Mouse (Mus musculus) urinary bladder, postnatal 14 days (tissue): ENCODE measurements around the gene Hbp1.

Experiments
- DNase-seq: peaks from one replicate; pipeline ENCODE4 v3.0.0; 2021; ENCODE audit warnings: low spot score

The Hbp1 gene

DNA sequence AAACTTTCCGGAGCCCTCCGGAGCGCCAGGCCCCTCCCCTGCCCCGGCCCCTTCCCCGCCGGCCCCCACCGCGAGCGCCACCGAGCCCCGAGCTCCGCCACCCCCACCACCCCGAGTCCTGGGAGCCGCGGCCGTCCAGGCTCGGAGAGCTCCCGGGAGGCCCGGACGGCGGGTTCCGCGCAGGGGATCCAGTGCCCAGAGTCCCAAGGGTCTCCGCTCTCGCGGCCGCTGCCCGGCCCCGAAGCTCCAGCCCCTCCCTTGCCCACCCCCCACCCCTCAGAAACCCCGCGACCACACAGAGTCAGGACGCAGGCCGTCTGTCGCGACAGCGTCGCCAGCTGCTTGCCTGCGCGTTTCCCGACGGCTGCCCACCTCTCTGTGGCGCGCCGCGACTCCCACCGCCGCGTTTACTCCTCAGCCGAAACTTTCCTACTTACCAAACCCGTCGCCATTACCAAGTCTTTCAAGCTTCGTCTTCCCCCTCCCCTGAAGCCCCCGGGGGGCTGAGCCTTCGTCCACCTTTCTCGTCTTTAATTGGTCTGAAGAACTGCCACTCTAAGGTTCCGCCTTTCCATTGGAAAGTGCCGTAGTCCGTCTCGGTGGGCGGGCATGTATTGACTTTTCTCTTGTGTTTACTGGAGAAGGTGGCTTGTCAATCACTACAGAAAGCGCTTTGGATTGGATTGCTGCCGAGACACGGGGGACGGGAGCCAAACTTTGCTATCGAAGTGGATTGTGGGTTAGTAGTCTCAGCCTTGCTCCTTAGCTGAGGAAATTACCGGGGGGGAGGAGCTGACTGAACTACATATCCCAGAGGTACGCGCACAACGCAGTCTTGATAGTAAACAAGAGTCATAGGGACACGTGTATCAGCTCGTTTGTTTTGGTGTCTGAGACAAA is at the start of gene Hbp1:
Gene Hbp1, minus strand, starts transcription at position 777 of the 900 bp plus-strand sequence.
- peak; percentile 99 for DNase-seq

DNA sequence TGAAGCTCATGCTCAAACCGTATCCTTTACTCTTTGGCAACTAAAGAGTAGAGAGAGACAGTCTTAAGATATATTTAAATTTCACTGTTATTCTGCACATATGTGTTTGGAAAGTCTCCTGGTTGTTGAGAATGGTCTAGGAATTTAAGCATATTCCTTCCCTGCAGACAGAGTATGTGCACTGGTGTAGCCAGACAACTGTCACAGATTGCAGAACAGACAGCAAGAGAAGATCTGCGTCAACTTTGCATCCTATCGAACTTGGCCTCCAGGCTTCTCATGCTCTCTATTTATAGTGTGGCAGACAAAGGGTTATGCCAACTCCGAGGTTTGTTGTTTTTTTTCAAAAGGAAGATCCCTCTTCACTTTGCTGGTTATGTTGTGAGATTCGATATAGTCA is 48.4 kb upstream of the Hbp1 start:
- DNase-seq, result no peak

DNA sequence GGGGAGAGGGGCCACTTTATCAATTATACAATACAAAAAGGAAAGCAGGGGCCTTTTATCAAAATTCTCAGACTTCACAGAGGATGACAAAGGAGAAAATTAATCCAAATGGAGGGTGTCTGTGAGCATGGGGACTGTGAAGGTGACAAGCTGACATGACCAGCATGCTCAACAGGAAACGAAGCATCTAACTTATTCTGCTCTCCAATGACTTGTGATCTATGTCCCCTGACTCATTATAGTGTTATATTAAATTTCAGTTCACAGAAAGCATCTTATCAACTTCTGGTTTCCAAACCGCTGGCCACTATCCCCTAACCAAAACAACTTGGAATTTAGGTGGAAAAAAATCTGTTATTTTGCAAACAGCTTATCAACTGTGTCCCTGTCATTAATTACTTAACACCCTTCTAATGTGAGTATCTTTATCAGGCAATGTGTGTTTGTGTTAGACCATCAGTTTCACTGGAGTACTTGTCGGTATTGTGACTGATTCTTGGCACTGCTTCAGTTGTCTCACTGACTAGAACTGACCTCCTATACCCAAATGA is 47.1 kb upstream of the Hbp1 start:
- DNase-seq, result no peak

GRCm38 (mm10) chr12:31996877-31997276 is 46.5 kb upstream of the Hbp1 start:
- DNase-seq, result no peak

DNA sequence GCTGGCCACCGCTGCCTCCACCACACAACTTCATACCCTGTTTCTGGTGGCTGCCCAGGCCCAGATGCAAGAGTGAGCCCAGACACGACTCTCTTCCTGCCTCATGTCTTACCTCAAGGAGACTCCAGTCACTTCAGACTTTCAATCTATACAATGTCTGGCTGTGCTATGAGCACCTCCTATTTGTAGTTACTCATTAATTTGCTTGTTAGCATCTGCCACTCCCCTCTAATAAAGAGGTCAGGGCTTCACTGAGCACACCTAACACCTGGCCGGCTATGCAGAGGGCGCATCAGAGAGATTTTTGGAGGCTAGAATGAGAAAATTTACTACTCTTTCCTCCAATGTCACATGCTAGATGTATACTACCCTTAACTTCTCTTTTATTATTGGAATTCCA is 40.2 kb upstream of the Hbp1 start:
- DNase-seq, result no peak

DNA sequence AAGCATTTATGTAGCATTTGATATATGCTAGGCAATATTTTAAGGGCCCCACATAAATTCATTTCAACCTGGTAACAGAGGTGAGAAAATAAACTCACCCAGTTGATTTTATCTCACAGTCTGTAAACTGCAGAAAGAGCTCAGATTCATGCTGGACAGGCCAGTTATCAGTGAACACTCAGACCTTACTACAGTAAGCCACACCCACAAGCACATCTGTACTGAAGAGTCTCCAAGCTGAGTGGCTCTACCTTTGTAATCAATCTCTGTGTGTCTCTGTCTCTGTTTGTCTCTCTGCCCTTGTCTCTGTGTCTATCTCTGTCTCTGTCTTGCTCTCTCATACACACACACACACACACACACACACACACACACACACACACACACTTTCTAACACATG is 39.4 kb upstream of the Hbp1 start:
- DNase-seq, result no peak

GRCm38 (mm10) chr12:31986463-31986862 is 36.1 kb upstream of the Hbp1 start:
- DNase-seq, result no peak

DNA sequence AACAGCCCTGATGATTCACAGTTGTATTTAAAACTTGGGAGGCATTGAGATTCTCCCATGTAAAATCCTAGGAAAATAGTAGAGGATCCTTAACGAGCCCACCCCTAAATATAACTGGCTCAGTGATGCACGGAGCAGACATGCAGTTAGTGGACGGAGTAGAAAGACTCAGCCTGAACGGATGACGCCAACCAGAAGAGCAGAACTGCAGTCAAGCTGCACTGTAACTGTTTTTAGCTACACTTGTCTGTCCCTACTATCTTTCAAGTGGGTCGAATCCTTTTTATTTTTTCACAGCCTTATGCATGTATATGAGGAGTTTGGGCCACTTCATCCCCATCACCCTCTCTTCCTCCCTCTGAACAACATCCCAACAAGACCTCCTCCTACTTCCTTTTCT is 35.4 kb upstream of the Hbp1 start:
- no peak for DNase-seq

DNA sequence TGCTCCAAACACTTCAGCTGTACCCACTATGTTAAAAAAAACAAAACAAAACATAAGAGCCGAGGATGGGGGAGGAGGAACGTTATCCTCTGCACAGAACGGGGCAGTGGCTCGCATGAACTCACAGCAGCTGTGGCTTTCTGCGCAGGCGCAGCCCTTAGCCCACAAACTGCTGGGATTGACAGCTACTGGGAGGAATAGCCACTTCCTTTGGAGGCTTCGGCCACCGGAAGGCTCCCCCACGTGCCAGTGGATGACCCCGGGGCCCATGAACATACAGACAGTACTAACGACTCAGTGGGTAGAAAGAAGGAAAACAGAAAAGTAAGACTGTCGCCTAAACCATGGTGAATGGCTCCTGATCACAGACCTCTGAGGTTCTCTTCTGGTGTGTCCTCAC is 34.3 kb upstream of the Hbp1 start:
- no peak for DNase-seq

GRCm38 (mm10) chr12:31984206-31984605 is 33.9 kb upstream of the Hbp1 start:
- no peak for DNase-seq

- no peak for DNase-seq
Measured at GRCm38 (mm10) chr12:31983769-31984168, 33.4 kb upstream of the Hbp1 start.

GRCm38 (mm10) chr12:31983238-31983637 is 32.9 kb upstream of the Hbp1 start:
- no peak for DNase-seq

- DNase-seq, result no peak
Measured at GRCm38 (mm10) chr12:31977613-31978195, 27.4 kb upstream of the Hbp1 start.

GRCm38 (mm10) chr12:31976544-31976943 is 26.2 kb upstream of the Hbp1 start:
- DNase-seq, result peak; percentile 41

- DNase-seq, result peak; percentile 57
Measured at GRCm38 (mm10) chr12:31973473-31974172, 23.3 kb upstream of the Hbp1 start.

GRCm38 (mm10) chr12:31971547-31971946 is 21.2 kb upstream of the Hbp1 start:
- no peak for DNase-seq

DNA sequence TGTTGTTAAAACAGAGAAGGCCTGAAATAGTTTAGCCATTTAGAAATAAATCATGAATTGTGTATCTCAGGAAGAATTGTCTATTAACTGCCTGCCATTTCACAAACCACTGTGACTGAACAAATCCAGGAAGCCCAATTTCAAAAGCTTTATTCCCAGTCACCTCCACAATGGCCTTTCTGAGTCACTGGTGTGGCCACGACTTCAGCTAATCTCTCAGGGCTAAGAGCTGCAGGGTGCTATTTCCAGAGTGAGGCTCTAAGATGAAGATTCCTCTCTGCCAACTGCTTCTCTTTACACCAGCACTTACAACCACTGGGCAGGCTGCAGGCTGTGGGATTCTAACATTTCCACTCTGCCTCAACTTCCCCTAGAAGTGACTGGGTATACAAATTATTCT is 18.8 kb upstream of the Hbp1 start:
- no peak for DNase-seq

DNA sequence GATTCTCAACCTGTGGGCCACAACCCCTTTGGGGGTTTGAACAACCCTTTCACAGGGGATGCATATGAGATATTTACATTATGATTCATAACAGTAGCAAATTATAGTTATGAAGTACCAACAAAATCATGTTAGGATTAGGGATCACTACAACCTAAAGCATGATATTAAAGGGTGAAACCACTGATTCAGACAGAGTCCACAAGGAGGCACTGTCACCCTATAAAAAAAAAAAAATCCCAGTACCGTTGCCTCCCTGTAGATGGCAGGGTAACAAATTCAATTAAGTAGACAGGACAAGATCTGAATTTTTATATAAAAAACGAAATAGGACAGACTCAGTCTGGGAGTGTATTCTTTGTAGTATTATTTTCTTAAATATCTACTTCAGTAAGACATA is 17.2 kb upstream of the Hbp1 start:
- DNase-seq, result peak; percentile 16

DNA sequence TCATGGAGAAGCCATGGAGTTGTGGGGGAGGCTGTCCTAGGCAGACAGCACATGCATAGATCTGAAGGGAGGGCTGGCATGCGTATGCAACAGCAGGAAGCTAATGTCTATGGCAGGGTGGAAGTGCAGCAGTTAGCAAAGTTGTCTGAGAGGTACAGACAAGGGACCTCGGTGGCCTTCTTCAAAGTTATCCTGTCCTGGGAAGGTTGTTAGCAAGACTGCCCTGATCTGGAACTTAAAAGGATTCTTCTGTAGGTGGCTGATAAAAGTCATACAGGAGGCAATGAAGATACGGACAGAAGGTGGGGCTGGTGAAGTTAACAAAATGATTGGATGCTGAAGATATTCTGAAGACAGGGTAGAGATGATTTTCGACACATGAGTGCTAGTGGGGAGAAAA is 16.1 kb upstream of the Hbp1 start:
- no peak for DNase-seq

GRCm38 (mm10) chr12:31965517-31966212 is 15.3 kb upstream of the Hbp1 start:
- no peak for DNase-seq

- peak; percentile 12 for DNase-seq
Measured at GRCm38 (mm10) chr12:31964074-31964473, 13.7 kb upstream of the Hbp1 start.

DNA sequence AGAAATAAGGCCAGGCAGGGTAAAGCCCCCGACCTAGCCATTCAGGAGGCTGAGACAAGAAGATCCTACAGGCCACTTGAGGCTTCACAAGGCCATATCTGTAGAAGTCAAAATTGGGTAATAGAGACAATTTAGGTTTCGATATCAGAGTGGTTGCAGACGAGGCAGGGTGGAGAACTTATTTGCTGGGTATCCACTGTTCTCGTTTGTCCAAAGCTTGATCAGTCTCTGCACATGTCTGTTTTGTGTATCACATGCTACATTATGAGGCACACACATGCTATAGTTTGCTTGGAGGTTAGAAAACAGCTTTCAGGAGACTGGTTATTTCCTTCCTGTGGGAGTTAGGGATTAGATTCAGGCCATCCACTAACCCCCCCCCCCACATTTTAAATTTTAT is 5.5 kb upstream of the Hbp1 start:
- no peak for DNase-seq
